Mouse (Mus musculus): ENCODE results near the gene Hcls1. TPM values are rescaled to one million over a fixed set of nuclear protein-coding genes. Genes with fewer than 3 reads are reported as not detected.

Gene Hcls1
- polyA plus RNA-seq (2014; fragmentation: Nextera tagmentation; extraction: Ambion mirVana): 0.88 and 1.0 TPM in 2 replicates

GRCm38 (mm10) chr16:36934841-36935620 lies at the start of gene Hcls1:
TSS of gene Hcls1 (plus strand) at chr16:36934983.
- H3K9me3 ChIP-seq (ENCODE audit: control insufficient read depth, low read length): no peaks in the 10 kb centered on the region
- no peaks in the 10 kb centered on the region for H3K27me3 ChIP-seq (ENCODE audit: control insufficient read depth, insufficient read depth, low read length)
- no peak within 1 kb of the TSS for H3K4me3 ChIP-seq (ENCODE audit: low read depth, low read length)
- WGBS: 84% methylated on average over 7 of the region's 7 CpGs
- DNase-seq (ENCODE audit: low spot score): peak; percentile 30
- no peak within 1 kb of the TSS for H3K27ac ChIP-seq (ENCODE audit: low read depth, low read length)
- no peak within 1 kb of the TSS for H3K4me2 ChIP-seq (ENCODE audit: low read depth, low read length, severe bottlenecking)
- no peak within 1 kb of the TSS for H3K9ac ChIP-seq (ENCODE audit: low read length)
- H3K4me1 ChIP-seq (replicated peaks; ENCODE audit: control insufficient read depth, insufficient read depth, low read length): no peaks in the 10 kb centered on the region
- no peaks in the 10 kb centered on the region for H3K36me3 ChIP-seq (ENCODE audit: control insufficient read depth, insufficient read depth, low read length)
- ATAC-seq (replicated peaks; ENCODE audit: low FRiP score): no peak

- Histone ChIP-seq H3K9ac (ENCODE audit: low read length) (no peak overlapping the region), H3K4me2 (ENCODE audit: low read depth, low read length, severe bottlenecking) (no peak overlapping the region), H3K4me3 (ENCODE audit: low read depth, low read length) (no peak overlapping the region), H3K27me3 (ENCODE audit: control insufficient read depth, insufficient read depth, low read length) (no peaks in the 10 kb centered on the region), H3K9me3 (ENCODE audit: control insufficient read depth, low read length) (no peaks in the 10 kb centered on the region), H3K4me1 (replicated peaks; ENCODE audit: control insufficient read depth, insufficient read depth, low read length) (no peaks in the 10 kb centered on the region), H3K27ac (ENCODE audit: low read depth, low read length) (no peak overlapping the region), H3K36me3 (ENCODE audit: control insufficient read depth, insufficient read depth, low read length) (no peaks in the 10 kb centered on the region; the same call in 1 of the 2 replicates)
- WGBS: 96% methylated on average over 11 of the region's 11 CpGs
- ATAC-seq (replicated peaks; ENCODE audit: low FRiP score): no peak
- no peak for DNase-seq (ENCODE audit: low spot score)
Observed at GRCm38 (mm10) chr16:36885912-36886311, 48.9 kb upstream of the Hcls1 start.

- DNase-seq (ENCODE audit: low spot score): no peak
- Histone ChIP-seq H3K9ac (ENCODE audit: low read length) (no peak overlapping the region), H3K4me2 (ENCODE audit: low read depth, low read length, severe bottlenecking) (no peak overlapping the region), H3K4me3 (ENCODE audit: low read depth, low read length) (no peak overlapping the region), H3K9me3 (ENCODE audit: control insufficient read depth, low read length) (no peaks in the 10 kb centered on the region), H3K27ac (ENCODE audit: low read depth, low read length) (no peak overlapping the region), H3K27me3 (ENCODE audit: control insufficient read depth, insufficient read depth, low read length) (no peaks in the 10 kb centered on the region), H3K36me3 (ENCODE audit: control insufficient read depth, insufficient read depth, low read length) (no peaks in the 10 kb centered on the region; the same call in 1 of the 2 replicates), H3K4me1 (replicated peaks; ENCODE audit: control insufficient read depth, insufficient read depth, low read length) (no peaks in the 10 kb centered on the region)
- 81% methylated on average over 5 of the region's 5 CpGs for WGBS
- ATAC-seq (replicated peaks; ENCODE audit: low FRiP score): no peak
Observed at GRCm38 (mm10) chr16:36887546-36887945, 47.2 kb upstream of the Hcls1 start.

GRCm38 (mm10) chr16:36890559-36890958 lies 44.2 kb upstream of the Hcls1 start:
- Histone ChIP-seq H3K4me1 (replicated peaks; ENCODE audit: control insufficient read depth, insufficient read depth, low read length) (no peaks in the 10 kb centered on the region), H3K27ac (ENCODE audit: low read depth, low read length) (no peak overlapping the region)
- ATAC-seq (replicated peaks; ENCODE audit: low FRiP score): no peak

GRCm38 (mm10) chr16:36891415-36891814 lies 43.4 kb upstream of the Hcls1 start:
- ATAC-seq (replicated peaks; ENCODE audit: low FRiP score) (no peak), DNase-seq (ENCODE audit: low spot score) (no peak)
- H3K4me3 ChIP-seq (ENCODE audit: low read depth, low read length): no peak overlapping the region
- no peak overlapping the region for H3K4me2 ChIP-seq (ENCODE audit: low read depth, low read length, severe bottlenecking)
- H3K9ac ChIP-seq (ENCODE audit: low read length): no peak overlapping the region
- H3K27me3 ChIP-seq (ENCODE audit: control insufficient read depth, insufficient read depth, low read length): no peaks in the 10 kb centered on the region
- no peak overlapping the region for H3K27ac ChIP-seq (ENCODE audit: low read depth, low read length)
- no peaks in the 10 kb centered on the region for H3K9me3 ChIP-seq (ENCODE audit: control insufficient read depth, low read length)
- no peaks in the 10 kb centered on the region for H3K4me1 ChIP-seq (replicated peaks; ENCODE audit: control insufficient read depth, insufficient read depth, low read length)
- H3K36me3 ChIP-seq (ENCODE audit: control insufficient read depth, insufficient read depth, low read length): no peaks in the 10 kb centered on the region; the same call in 1 of the 2 replicates
- WGBS: 92% methylated on average over 4 of the region's 4 CpGs

More at GRCm38 (mm10) chr16:36890559-36890958, 44.2 kb upstream of the Hcls1 start:
- H3K9me3 ChIP-seq (ENCODE audit: control insufficient read depth, low read length): no peaks in the 10 kb centered on the region
- no peak overlapping the region for H3K4me3 ChIP-seq (ENCODE audit: low read depth, low read length)
- no peaks in the 10 kb centered on the region; the same call in 1 of the 2 replicates for H3K36me3 ChIP-seq (ENCODE audit: control insufficient read depth, insufficient read depth, low read length)
- H3K9ac ChIP-seq (ENCODE audit: low read length): no peak overlapping the region
- no peak for DNase-seq (ENCODE audit: low spot score)
- WGBS: 92% methylated on average over 3 of the region's 3 CpGs
- H3K27me3 ChIP-seq (ENCODE audit: control insufficient read depth, insufficient read depth, low read length): no peaks in the 10 kb centered on the region
- no peak overlapping the region for H3K4me2 ChIP-seq (ENCODE audit: low read depth, low read length, severe bottlenecking)

GRCm38 (mm10) chr16:36893317-36893716 lies 41.5 kb upstream of the Hcls1 start:
- Histone ChIP-seq H3K4me1 (replicated peaks; ENCODE audit: control insufficient read depth, insufficient read depth, low read length) (no peaks in the 10 kb centered on the region), H3K9me3 (ENCODE audit: control insufficient read depth, low read length) (no peaks in the 10 kb centered on the region), H3K9ac (ENCODE audit: low read length) (no peak overlapping the region), H3K36me3 (ENCODE audit: control insufficient read depth, insufficient read depth, low read length) (no peaks in the 10 kb centered on the region; the same call in 1 of the 2 replicates), H3K4me3 (ENCODE audit: low read depth, low read length) (no peak overlapping the region), H3K27ac (ENCODE audit: low read depth, low read length) (no peak overlapping the region), H3K27me3 (ENCODE audit: control insufficient read depth, insufficient read depth, low read length) (no peaks in the 10 kb centered on the region), H3K4me2 (ENCODE audit: low read depth, low read length, severe bottlenecking) (no peak overlapping the region)
- DNase-seq (ENCODE audit: low spot score) (no peak), ATAC-seq (replicated peaks; ENCODE audit: low FRiP score) (no peak)
- WGBS: 89% methylated on average over 10 of the region's 10 CpGs

- H3K9me3 ChIP-seq (ENCODE audit: control insufficient read depth, low read length): no peaks in the 10 kb centered on the region
- H3K4me1 ChIP-seq (replicated peaks; ENCODE audit: control insufficient read depth, insufficient read depth, low read length): no peaks in the 10 kb centered on the region
- 93% methylated on average over 6 of the region's 6 CpGs for WGBS
- DNase-seq (ENCODE audit: low spot score): no peak
- ATAC-seq (replicated peaks; ENCODE audit: low FRiP score): no peak
- no peak overlapping the region for H3K27ac ChIP-seq (ENCODE audit: low read depth, low read length)
- H3K27me3 ChIP-seq (ENCODE audit: control insufficient read depth, insufficient read depth, low read length): no peaks in the 10 kb centered on the region
- no peak overlapping the region for H3K4me2 ChIP-seq (ENCODE audit: low read depth, low read length, severe bottlenecking)
- no peak overlapping the region for H3K4me3 ChIP-seq (ENCODE audit: low read depth, low read length)
- H3K36me3 ChIP-seq (ENCODE audit: control insufficient read depth, insufficient read depth, low read length): no peaks in the 10 kb centered on the region; the same call in 1 of the 2 replicates
- no peak overlapping the region for H3K9ac ChIP-seq (ENCODE audit: low read length)
Observed at GRCm38 (mm10) chr16:36896712-36897111, 38.1 kb upstream of the Hcls1 start.

- 94% methylated on average over 5 of the region's 5 CpGs for WGBS
- Histone ChIP-seq H3K4me1 (replicated peaks; ENCODE audit: control insufficient read depth, insufficient read depth, low read length) (no peaks in the 10 kb centered on the region), H3K4me2 (ENCODE audit: low read depth, low read length, severe bottlenecking) (no peak overlapping the region), H3K36me3 (ENCODE audit: control insufficient read depth, insufficient read depth, low read length) (no peaks in the 10 kb centered on the region; the same call in 1 of the 2 replicates), H3K9ac (ENCODE audit: low read length) (no peak overlapping the region), H3K9me3 (ENCODE audit: control insufficient read depth, low read length) (no peaks in the 10 kb centered on the region), H3K4me3 (ENCODE audit: low read depth, low read length) (no peak overlapping the region), H3K27ac (ENCODE audit: low read depth, low read length) (no peak overlapping the region), H3K27me3 (ENCODE audit: control insufficient read depth, insufficient read depth, low read length) (no peaks in the 10 kb centered on the region)
- ATAC-seq (replicated peaks; ENCODE audit: low FRiP score) (no peak), DNase-seq (ENCODE audit: low spot score) (no peak)
Observed at GRCm38 (mm10) chr16:36903156-36903555, 31.6 kb upstream of the Hcls1 start.

GRCm38 (mm10) chr16:36911909-36912308 lies 22.9 kb upstream of the Hcls1 start:
- Histone ChIP-seq H3K4me1 (replicated peaks; ENCODE audit: control insufficient read depth, insufficient read depth, low read length) (no peaks in the 10 kb centered on the region), H3K9me3 (ENCODE audit: control insufficient read depth, low read length) (no peaks in the 10 kb centered on the region), H3K9ac (ENCODE audit: low read length) (no peak overlapping the region), H3K27me3 (ENCODE audit: control insufficient read depth, insufficient read depth, low read length) (no peaks in the 10 kb centered on the region), H3K36me3 (ENCODE audit: control insufficient read depth, insufficient read depth, low read length) (no peaks in the 10 kb centered on the region; the same call in 1 of the 2 replicates), H3K4me3 (ENCODE audit: low read depth, low read length) (no peak overlapping the region), H3K4me2 (ENCODE audit: low read depth, low read length, severe bottlenecking) (no peak overlapping the region), H3K27ac (ENCODE audit: low read depth, low read length) (no peak overlapping the region)
- WGBS: 93% methylated on average over 10 of the region's 10 CpGs
- ATAC-seq (replicated peaks; ENCODE audit: low FRiP score) (no peak), DNase-seq (ENCODE audit: low spot score) (no peak)

Data from forebrain, embryonic 11.5 days (tissue).